Mouse (Mus musculus) CH12.LX (cell line): Measurements from ENCODE around the gene Fgfr2. TPM values are rescaled to one million over a fixed set of nuclear protein-coding genes. Genes with fewer than 3 reads are reported as not detected.

Experiments used
- DNase-seq: peaks from one replicate; pipeline ENCODE4 v3.0.0-alpha.2; 2013; ENCODE audit errors: extremely low read depth
- H3K27ac ChIP-seq: 2 replicates; pipeline ENCODE4 v1.5.1; 2012; ENCODE audit warnings: low read depth, mild to moderate bottlenecking, control low read depth, moderate library complexity; ENCODE audit not compliant: insufficient read depth
- H3K27me3 ChIP-seq: replicated peaks from 2 replicates; pipeline ENCODE3; 2012; ENCODE audit warnings: inconsistent platforms
- H3K36me3 ChIP-seq, 2 experiments: replicated peaks in 1 of 2; 2 replicates each; pipeline versions ENCODE3 to v1.6.1; 2012; ENCODE audit warnings: inconsistent platforms in 1 of 2, low read length in 1 of 2, mild to moderate bottlenecking in 1 of 2, mixed read lengths in 1 of 2, moderate library complexity in 1 of 2; ENCODE audit not compliant: control insufficient read depth in 1 of 2, insufficient read depth in 1 of 2
- H3K4me1 ChIP-seq, 2 experiments: 2 replicates each; pipeline ENCODE4 v1.6.1; 2012; ENCODE audit warnings: inconsistent platforms in 1 of 2, moderate library complexity in 1 of 2; ENCODE audit not compliant: insufficient read depth in 2 of 2, control insufficient read depth in 1 of 2
- H3K4me2 ChIP-seq: 2 replicates; pipeline ENCODE4 v1.6.1; 2012; ENCODE audit warnings: low read depth, mild to moderate bottlenecking, control low read depth; ENCODE audit not compliant: poor library complexity, insufficient read depth, severe bottlenecking
- H3K4me3 ChIP-seq, 3 experiments: fragments of 150-350 bp in 1 of 3; sonication (generic) in 1 of 3; replicated peaks in 1 of 3; 2 replicates each; pipeline versions ENCODE3 to v1.5.1; 2011 to 2012; ENCODE audit warnings: low read depth in 2 of 3, low read length in 2 of 3, mild to moderate bottlenecking in 2 of 3, moderate library complexity in 2 of 3, control low read depth in 1 of 3, improper control_type of control experiment in 1 of 3, inconsistent platforms in 1 of 3, mixed read lengths in 1 of 3; ENCODE audit not compliant: poor library complexity in 1 of 3
- H3K79me2 ChIP-seq: replicated peaks from 2 replicates; pipeline ENCODE4 v1.6.1; 2012; ENCODE audit warnings: mild to moderate bottlenecking, moderate library complexity; ENCODE audit not compliant: control insufficient read depth, poor library complexity, insufficient read depth, severe bottlenecking; ENCODE audit errors: extremely low read depth
- H3K9ac ChIP-seq: 2 replicates; pipeline ENCODE4 v1.6.1; 2012; ENCODE audit warnings: low read depth, mild to moderate bottlenecking, control low read depth, moderate library complexity; ENCODE audit not compliant: insufficient read depth
- H3K9me3 ChIP-seq: replicated peaks from 2 replicates; pipeline ENCODE3; 2012; ENCODE audit warnings: low read length, inconsistent platforms, mixed read lengths
- CTCF ChIP-seq, 2 experiments: IDR thresholded peaks in 1 of 2; conservative IDR thresholded peaks in 1 of 2; 2 replicates each; pipeline ENCODE4 v1.5.1; 2011 to 2012; ENCODE audit warnings: low read depth in 2 of 2, low read length in 2 of 2, improper control_type of control experiment in 1 of 2, inconsistent platforms in 1 of 2, mild to moderate bottlenecking in 1 of 2, moderate library complexity in 1 of 2
- E2F4 ChIP-seq: IDR thresholded peaks from 2 replicates; pipeline ENCODE4 v1.6.1; 2011; ENCODE audit warnings: low read depth, low read length, improper control_type of control experiment; ENCODE audit not compliant: insufficient replicate concordance
- ELF1 ChIP-seq: IDR thresholded peaks from 2 replicates; pipeline ENCODE4 v1.6.1; 2014; ENCODE audit warnings: low read depth, mild to moderate bottlenecking, inconsistent platforms, low read length, improper control_type of control experiment
- GABPA ChIP-seq: IDR thresholded peaks from 2 replicates; pipeline ENCODE4 v1.6.1; 2012; ENCODE audit warnings: low read depth, low read length, improper control_type of control experiment, inconsistent platforms; ENCODE audit not compliant: insufficient replicate concordance
- HCFC1 ChIP-seq: IDR thresholded peaks from 2 replicates; pipeline ENCODE4 v1.6.1; 2012; ENCODE audit warnings: low read depth, mild to moderate bottlenecking, inconsistent platforms, low read length, improper control_type of control experiment
- IRF4 ChIP-seq: IDR thresholded peaks from 2 replicates; pipeline ENCODE4 v1.6.1; 2014; ENCODE audit warnings: low read depth, mild to moderate bottlenecking, inconsistent platforms, low read length, improper control_type of control experiment
- JUN ChIP-seq: IDR thresholded peaks from 2 replicates; pipeline ENCODE4 v1.6.1; 2011; ENCODE audit warnings: low read depth, mild to moderate bottlenecking, low read length, improper control_type of control experiment, moderate library complexity; ENCODE audit not compliant: insufficient read depth
- MAFK ChIP-seq: IDR thresholded peaks from 2 replicates; pipeline ENCODE4 v1.6.1; 2011; ENCODE audit warnings: low read length, improper control_type of control experiment; ENCODE audit not compliant: insufficient replicate concordance
- MAX ChIP-seq: IDR thresholded peaks from 2 replicates; pipeline ENCODE4 v1.6.1; 2011; ENCODE audit warnings: low read length, improper control_type of control experiment
- MAZ ChIP-seq: IDR thresholded peaks from 2 replicates; pipeline ENCODE4 v1.6.1; 2012; ENCODE audit warnings: low read depth, mild to moderate bottlenecking, inconsistent platforms, low read length, improper control_type of control experiment, moderate library complexity
- MEF2A ChIP-seq: IDR thresholded peaks from 2 replicates; pipeline ENCODE4 v1.6.1; 2014; ENCODE audit warnings: low read depth, mild to moderate bottlenecking, inconsistent platforms, low read length, improper control_type of control experiment, borderline replicate concordance
- MXI1 ChIP-seq: IDR thresholded peaks from 2 replicates; pipeline ENCODE4 v1.6.1; 2011; ENCODE audit warnings: mild to moderate bottlenecking, low read depth, low read length, improper control_type of control experiment
- NELFE ChIP-seq: IDR thresholded peaks from 2 replicates; pipeline ENCODE4 v1.6.1; 2011; ENCODE audit warnings: low read depth, low read length, improper control_type of control experiment
- NRF1 ChIP-seq: IDR thresholded peaks from 2 replicates; pipeline ENCODE4 v1.6.1; 2014; ENCODE audit warnings: low read depth, mild to moderate bottlenecking, inconsistent platforms, low read length, improper control_type of control experiment, moderate library complexity
- PAX5 ChIP-seq: IDR thresholded peaks from 2 replicates; pipeline ENCODE4 v1.6.1; 2012; ENCODE audit warnings: low read length, inconsistent platforms, mixed read lengths
- POLR2AphosphoS2 ChIP-seq: IDR thresholded peaks from 2 replicates; pipeline ENCODE4 v1.6.1; 2011; ENCODE audit warnings: low read depth, low read length, improper control_type of control experiment
- SIN3A ChIP-seq: IDR thresholded peaks from 2 replicates; pipeline ENCODE4 v1.6.1; 2012; ENCODE audit warnings: low read length, improper control_type of control experiment, inconsistent platforms
- TCF12 ChIP-seq: IDR thresholded peaks from 2 replicates; pipeline ENCODE4 v1.6.1; 2014; ENCODE audit warnings: low read depth, mild to moderate bottlenecking, inconsistent platforms, low read length, improper control_type of control experiment
- UBTF ChIP-seq: IDR thresholded peaks from 2 replicates; pipeline ENCODE4 v1.6.1; 2012; ENCODE audit warnings: low read depth, mild to moderate bottlenecking, inconsistent platforms, low read length, improper control_type of control experiment, moderate library complexity
- USF1 ChIP-seq: IDR thresholded peaks from 2 replicates; pipeline ENCODE4 v1.6.1; 2014; ENCODE audit warnings: low read depth, mild to moderate bottlenecking, inconsistent platforms, low read length, improper control_type of control experiment
- USF2 ChIP-seq: conservative IDR thresholded peaks from 2 replicates; pipeline ENCODE4 v1.6.1; 2011; ENCODE audit warnings: low read depth, low read length, improper control_type of control experiment
- ZKSCAN1 ChIP-seq: IDR thresholded peaks from 2 replicates; pipeline ENCODE4 v1.6.1; 2012; ENCODE audit warnings: low read depth, inconsistent platforms, low read length, improper control_type of control experiment, borderline replicate concordance
- ZMIZ1 ChIP-seq: IDR thresholded peaks from 2 replicates; pipeline ENCODE4 v1.6.1; 2012; ENCODE audit warnings: low read depth, mild to moderate bottlenecking, inconsistent platforms, low read length, improper control_type of control experiment
- ZNF384 ChIP-seq: IDR thresholded peaks from 2 replicates; pipeline ENCODE4 v1.6.1; 2012; ENCODE audit warnings: low read depth, low read length, improper control_type of control experiment, inconsistent platforms
- dilution Hi-C: fragments of 300-500 bp; cut with MboI; formaldehyde crosslinking; loops from 2 replicates; pipeline ENCODE4 v1.14.3; 2020; ENCODE audit warnings: low sequenced_read_pairs; ENCODE audit not compliant: extremely low pct_unique_long_range_greater_than_20kb, extremely low pct_ligation_motif_present
- in situ Hi-C: fragments of 300-500 bp; cut with MboI; formaldehyde crosslinking; loops from 3 replicates; pipeline ENCODE4 v1.14.3; 2019; ENCODE audit warnings: low sequenced_read_pairs, low pct_ligation_motif_present, low pct_unique_long_range_greater_than_20kb, mixed read lengths
- polyA plus RNA-seq: library from polyadenylated mRNA; unstranded; fragments of >175 nt; gene quantifications from 2 replicates; pipeline ENCODE4 v1.2.1, GENCODE M21; 2012; ENCODE audit warnings: low read depth; ENCODE audit not compliant: insufficient read length
- total RNA-seq, 2 experiments: library from RNA; depleted of rRNA; stranded (reverse); fragments of 300-350 nt in 1 of 2; fragments of >200 nt in 1 of 2; gene quantifications; 2 replicates each; pipeline ENCODE4 v1.2.3; 2012 to 2014

Gene Fgfr2
- total and polyA plus RNA-seq, 3 experiments = not detected

DNA sequence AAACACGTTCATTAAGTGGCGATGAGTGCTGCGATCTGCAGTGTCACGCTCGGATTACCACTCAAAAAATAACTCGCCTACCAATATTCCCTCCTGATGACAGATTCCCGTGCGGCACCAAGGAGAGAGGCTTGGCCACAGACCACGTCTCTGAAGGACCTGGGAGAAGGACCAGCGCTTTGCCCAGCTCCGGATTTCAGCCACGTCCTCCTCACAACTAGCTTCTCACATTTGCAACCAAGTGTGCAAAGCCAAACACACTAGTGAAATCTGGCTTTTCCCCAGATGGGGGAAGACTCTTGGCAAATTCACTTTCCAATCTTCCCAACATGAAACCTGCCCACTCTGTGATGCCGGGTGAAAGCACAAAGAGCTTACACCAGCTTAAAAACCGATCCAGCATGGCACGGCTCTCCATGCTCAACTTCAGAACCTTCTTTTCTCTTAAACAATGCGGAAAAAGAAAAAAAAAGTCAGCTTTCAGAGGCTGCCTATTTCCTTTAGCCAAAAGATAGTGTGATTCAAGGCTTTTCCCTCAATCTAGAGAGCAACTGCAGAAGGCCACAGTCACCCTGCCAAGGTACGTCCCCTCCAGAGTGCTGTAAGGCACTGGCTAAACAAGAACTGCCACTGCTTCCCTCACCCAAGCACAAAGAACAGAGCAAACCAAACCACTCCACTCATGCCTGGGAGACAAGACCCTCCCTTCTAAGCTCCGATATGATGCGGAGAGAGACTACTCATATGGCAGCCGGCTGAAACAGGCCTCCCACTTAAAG lies 2862.1 kb downstream of the Fgfr2 start:
- H3K36me3 ChIP-seq = no peaks in the 10 kb centered on the region
- H3K4me2 ChIP-seq = no peak overlapping the region
- TF ChIP-seq GABPA = no peak
- TF ChIP-seq MAX = no peak
- no peak for TF ChIP-seq USF1
- no peak for TF ChIP-seq JUN
- no peak for TF ChIP-seq USF2
- no peak for TF ChIP-seq UBTF
- no peak for TF ChIP-seq ZKSCAN1
- no peak for TF ChIP-seq HCFC1
- no peak for TF ChIP-seq POLR2AphosphoS2
- TF ChIP-seq ZNF384 = no peak
- TF ChIP-seq TCF12 = no peak
- TF ChIP-seq MAZ = no peak
- no peak for TF ChIP-seq PAX5
- H3K4me1 ChIP-seq = no peaks in the 10 kb centered on the region
- H3K27me3 ChIP-seq = peaks cover 68% of the 10 kb centered on the region
- no peak overlapping the region for H3K9ac ChIP-seq
- dilution Hi-C loops = no loop called here
- no peaks in the 10 kb centered on the region for H3K79me2 ChIP-seq
- no peak overlapping the region for H3K4me3 ChIP-seq
- H3K9me3 ChIP-seq = peaks cover 11% of the 10 kb centered on the region
- in situ Hi-C loops = no loop called here
- DNase-seq = no peak
- H3K27ac ChIP-seq = no peak overlapping the region

DNA sequence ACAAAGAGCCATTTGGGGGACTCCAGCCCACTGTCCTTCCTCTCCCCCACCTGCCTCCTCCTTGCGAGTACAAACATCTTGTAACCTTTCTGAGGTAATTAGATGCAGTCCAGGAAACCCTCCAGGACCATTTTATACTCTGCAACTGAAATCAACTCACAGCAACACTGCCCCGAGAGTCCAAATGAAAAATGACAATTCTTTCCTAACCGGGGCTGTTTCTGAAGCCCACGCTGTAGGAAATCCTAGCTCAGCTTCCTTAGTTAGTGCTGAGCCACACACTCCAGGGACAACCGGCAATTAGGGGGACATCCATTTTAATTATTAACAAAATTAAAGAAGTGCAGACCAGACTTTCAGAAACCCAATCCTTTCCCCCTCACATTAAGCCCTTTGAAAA lies 2863.1 kb downstream of the Fgfr2 start:
- no peak overlapping the region for H3K4me2 ChIP-seq
- no peak for DNase-seq
- H3K9me3 ChIP-seq = peaks cover 3% of the 10 kb centered on the region
- H3K27ac ChIP-seq = no peak overlapping the region
- TF ChIP-seq GABPA (no peak), SIN3A (no peak), NRF1 (no peak), ELF1 (no peak), IRF4 (no peak), PAX5 (no peak), CTCF (conservative IDR thresholded peaks at IDR 0.05 in 1 of 2, IDR thresholded peaks at IDR 0.05 in 1 of 2; ENCODE audit: low read depth in 2 of 2, low read length in 2 of 2) (no peak), MXI1 (no peak), ZMIZ1 (no peak), MAFK (no peak), MEF2A (no peak), E2F4 (no peak), NELFE (no peak)
- H3K27me3 ChIP-seq = peaks cover 79% of the 10 kb centered on the region
- in situ Hi-C loops = no loop called here
- H3K4me1 ChIP-seq = no peaks in the 10 kb centered on the region
- no peak overlapping the region for H3K4me3 ChIP-seq
- no peaks in the 10 kb centered on the region for H3K36me3 ChIP-seq
- H3K79me2 ChIP-seq = no peaks in the 10 kb centered on the region
- no peak overlapping the region for H3K9ac ChIP-seq
- dilution Hi-C loops = no loop called here
